Mouse (Mus musculus) hindbrain, embryonic 10.5 days (tissue): ENCODE results near the gene Zc3h7a. TPM values are rescaled to one million over a fixed set of nuclear protein-coding genes. Genes with fewer than 3 reads are reported as not detected.

ENCODE experiments used
- DNase-seq: peaks from one replicate; pipeline ENCODE4 v3.0.0-alpha.2; 2017; ENCODE audit warnings: low spot score
- H3K27ac ChIP-seq: fragments of 300-500 bp; sonication (generic); 2 replicates; pipeline ENCODE4 v1.5.1; 2016; ENCODE audit warnings: mild to moderate bottlenecking, moderate library complexity
- H3K27me3 ChIP-seq: fragments of 300-500 bp; sonication (generic); 2 replicates; pipeline ENCODE4 v1.6.1; 2016; ENCODE audit warnings: mild to moderate bottlenecking; ENCODE audit not compliant: poor library complexity, insufficient read depth, severe bottlenecking
- H3K36me3 ChIP-seq: fragments of 300-500 bp; sonication (generic); 2 replicates; pipeline ENCODE4 v1.6.1; 2016; ENCODE audit warnings: mild to moderate bottlenecking, moderate library complexity
- H3K4me1 ChIP-seq: fragments of 300-500 bp; sonication (generic); replicated peaks from 2 replicates; pipeline ENCODE4 v1.6.1; 2016; ENCODE audit warnings: mild to moderate bottlenecking
- H3K4me3 ChIP-seq: fragments of 300-500 bp; sonication (generic); 2 replicates; pipeline ENCODE4 v1.5.1; 2016; ENCODE audit warnings: mild to moderate bottlenecking, moderate library complexity
- H3K9me3 ChIP-seq: fragments of 300-500 bp; sonication (generic); 2 replicates; pipeline ENCODE4 v1.6.1; 2016; ENCODE audit warnings: mild to moderate bottlenecking, moderate library complexity
- WGBS: fragments of 180-500 bp; shearing (Covaris S2); methylation state at CpG from one replicate; pipeline ENCODE4 v1.1.7; 2016; 5-methylcytosine and 5-hydroxymethylcytosine counted together
- polyA plus RNA-seq: library from polyadenylated mRNA; unstranded; fragments of >200 nt; fragmentation: Nextera tagmentation; extraction: Ambion mirVana; gene quantifications from 2 replicates; pipeline ENCODE4 v1.2.1, GENCODE M21; 2016

The Zc3h7a gene
- polyA plus RNA-seq: 85.7 and 89.3 TPM in 2 replicates

GRCm38 (mm10) chr16:11176208-11176883 lies at the start of gene Zc3h7a:
Gene Zc3h7a, minus strand, starts transcription at chr16:11176393.
- no peaks in the 10 kb centered on the region for H3K36me3 ChIP-seq
- H3K27ac ChIP-seq: peak within 1 kb of the TSS; percentile 94
- peak; percentile 91 for DNase-seq
- H3K9me3 ChIP-seq: no peaks in the 10 kb centered on the region
- H3K4me1 ChIP-seq: peaks cover 25% of the 10 kb centered on the region
- under 1% methylated on average over 57 of the region's 57 CpGs for WGBS
- peaks cover 9% of the 10 kb centered on the region; the same call in 1 of the 2 replicates for H3K27me3 ChIP-seq
- peak within 1 kb of the TSS; percentile 88 for H3K4me3 ChIP-seq

GRCm38 (mm10) chr16:11217801-11218200 lies 41.6 kb upstream of the Zc3h7a start:
- H3K4me1 ChIP-seq: no peaks in the 10 kb centered on the region
- no peaks in the 10 kb centered on the region for H3K27me3 ChIP-seq
- H3K36me3 ChIP-seq: peaks cover 98% of the 10 kb centered on the region
- H3K4me3 ChIP-seq: no peak overlapping the region
- no peaks in the 10 kb centered on the region for H3K9me3 ChIP-seq
- WGBS: 90% methylated on average over 3 of the region's 3 CpGs
- DNase-seq: no peak
- no peak overlapping the region for H3K27ac ChIP-seq

DNA sequence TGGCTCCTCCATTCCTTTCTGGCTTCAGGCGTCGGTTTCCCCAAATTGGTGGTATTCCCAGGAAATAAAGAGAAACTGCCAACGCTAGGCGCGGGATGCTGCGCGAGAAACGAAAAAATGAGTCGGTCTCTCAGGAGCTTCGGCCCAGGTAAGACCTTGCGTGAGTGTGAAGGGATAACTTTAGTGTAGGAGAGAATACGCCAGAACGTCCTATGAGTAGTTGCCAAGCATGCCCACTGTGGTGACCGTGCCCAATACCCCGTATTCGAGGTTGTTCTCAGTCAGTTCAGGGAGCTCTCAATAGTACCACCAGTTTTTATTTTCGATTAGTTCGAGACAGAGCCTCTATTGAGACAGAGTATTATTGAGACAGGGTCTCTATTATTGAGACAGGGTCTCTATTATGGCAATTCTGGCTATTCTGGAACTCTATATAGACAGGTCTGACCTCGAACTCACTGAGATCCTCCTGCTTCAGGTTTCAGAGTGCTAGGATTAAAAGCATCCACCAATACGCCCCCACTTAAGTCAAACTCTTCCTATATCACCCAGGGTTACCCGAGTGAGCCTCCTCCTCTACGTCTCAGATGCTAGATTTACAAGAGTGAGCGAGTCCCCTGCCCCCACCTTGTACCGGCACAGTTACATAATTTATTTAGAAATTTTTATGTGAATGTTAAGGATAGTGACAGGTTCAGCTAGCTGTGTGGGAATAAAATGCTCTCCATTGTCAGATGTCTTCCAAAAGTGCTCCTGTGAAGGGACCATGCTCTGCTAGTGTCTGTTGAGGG lies 27.6 kb upstream of the Zc3h7a start:
- Histone ChIP-seq H3K36me3 (peaks cover 63% of the 10 kb centered on the region), H3K4me3 (peak overlapping the region; percentile 76), H3K9me3 (no peaks in the 10 kb centered on the region), H3K27me3 (no peaks in the 10 kb centered on the region), H3K4me1 (peaks cover 27% of the 10 kb centered on the region), H3K27ac (peak overlapping the region; percentile 95)
- no peak for DNase-seq
- 12% methylated on average over 24 of the region's 24 CpGs for WGBS

DNA sequence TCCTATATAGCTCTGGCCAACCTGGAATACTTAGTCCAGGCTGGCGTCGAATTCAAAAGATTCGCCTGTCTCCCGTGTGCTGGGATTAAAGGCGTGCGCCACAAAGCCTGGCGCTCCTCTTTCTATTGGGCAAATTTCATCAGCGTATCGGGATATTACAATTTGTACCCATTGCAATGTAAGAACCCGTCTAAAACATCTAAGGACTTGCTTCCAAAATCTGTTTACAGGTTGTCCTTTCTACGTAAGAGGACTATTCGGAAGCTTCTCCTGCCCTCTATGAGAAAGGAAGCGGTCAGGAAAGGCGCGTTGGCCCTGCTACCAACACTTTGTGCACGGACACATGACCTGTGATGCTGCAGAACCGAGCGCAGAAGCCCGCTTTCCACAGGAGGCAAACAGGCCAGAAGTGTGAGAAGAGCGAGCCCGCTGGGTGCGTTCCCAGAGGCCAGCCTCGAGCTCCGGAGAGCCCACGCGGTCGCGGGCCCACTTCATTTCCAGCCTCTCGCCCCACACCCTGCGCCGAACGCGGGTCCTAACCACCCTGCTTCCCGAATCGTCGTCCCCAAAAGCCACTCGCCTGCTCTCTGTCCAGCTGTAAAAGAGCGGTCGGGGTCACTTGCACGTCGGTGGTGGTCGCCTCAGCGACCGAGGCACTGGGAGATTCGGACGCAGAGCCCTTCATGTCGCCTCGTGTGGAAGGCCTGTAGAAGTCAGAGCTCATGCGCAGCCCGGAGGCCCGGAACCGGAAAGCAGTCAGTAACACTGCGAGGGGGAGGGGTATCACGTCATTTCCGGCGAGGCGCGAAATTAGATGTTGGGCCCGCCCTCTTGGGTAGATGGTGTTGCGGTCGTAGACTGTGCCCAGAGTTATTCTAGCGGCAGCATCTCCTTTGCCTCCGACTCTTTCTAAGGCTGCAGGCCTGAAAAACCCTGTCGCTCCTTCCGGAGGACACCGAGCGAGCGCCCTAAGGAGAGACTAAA lies 26.7 kb upstream of the Zc3h7a start, which contains the start of gene Rsl1d1:
Gene Rsl1d1 (minus strand): TSS at position 761 of the 984 bp plus-strand sequence.
- Histone ChIP-seq H3K4me1 (peaks cover 27% of the 10 kb centered on the region), H3K9me3 (no peaks in the 10 kb centered on the region), H3K27me3 (no peaks in the 10 kb centered on the region), H3K4me3 (peak within 1 kb of the TSS; percentile 76), H3K36me3 (peaks cover 63% of the 10 kb centered on the region), H3K27ac (peak within 1 kb of the TSS; percentile 95)
- under 1% methylated on average over 68 of the region's 68 CpGs for WGBS
- DNase-seq: peak; percentile 96

DNA sequence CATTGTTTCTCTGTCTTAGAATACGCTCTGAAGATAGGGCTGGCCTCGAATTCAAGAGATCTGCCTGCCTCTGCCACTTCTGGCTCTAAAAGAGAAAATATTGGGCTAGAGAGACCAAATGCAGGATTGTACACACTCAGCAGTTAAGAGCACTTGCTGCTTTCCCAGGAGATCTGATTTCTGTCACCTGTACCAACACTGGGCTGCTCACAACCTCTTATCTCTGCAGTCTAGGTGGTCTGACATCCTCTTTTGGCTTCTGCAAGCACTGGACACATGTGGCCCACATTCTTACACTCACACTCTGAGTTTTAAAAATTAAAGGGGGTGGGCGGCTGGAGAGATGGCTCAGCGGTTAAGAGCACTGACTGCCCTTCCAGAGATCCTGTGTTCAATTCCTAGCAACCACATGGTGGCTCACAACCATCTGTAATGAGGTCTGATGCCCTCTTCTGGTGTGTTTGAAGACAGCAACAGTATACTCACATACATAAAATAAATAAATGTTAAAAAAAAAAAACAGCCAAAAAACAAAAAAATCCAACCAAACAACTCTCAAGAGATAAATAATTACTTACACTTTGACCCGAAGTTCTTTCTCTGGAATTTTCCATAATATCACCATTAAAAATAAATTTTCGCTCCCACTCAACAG lies 25.7 kb upstream of the Zc3h7a start:
- peak overlapping the region; percentile 76 for H3K4me3 ChIP-seq
- H3K27me3 ChIP-seq: no peaks in the 10 kb centered on the region
- WGBS: 68% methylated on average over 6 of the region's 6 CpGs
- H3K4me1 ChIP-seq: peaks cover 27% of the 10 kb centered on the region
- peak overlapping the region; percentile 95; the same call in 1 of the 2 replicates for H3K27ac ChIP-seq
- no peak for DNase-seq
- no peaks in the 10 kb centered on the region for H3K9me3 ChIP-seq
- peaks cover 64% of the 10 kb centered on the region for H3K36me3 ChIP-seq

DNA sequence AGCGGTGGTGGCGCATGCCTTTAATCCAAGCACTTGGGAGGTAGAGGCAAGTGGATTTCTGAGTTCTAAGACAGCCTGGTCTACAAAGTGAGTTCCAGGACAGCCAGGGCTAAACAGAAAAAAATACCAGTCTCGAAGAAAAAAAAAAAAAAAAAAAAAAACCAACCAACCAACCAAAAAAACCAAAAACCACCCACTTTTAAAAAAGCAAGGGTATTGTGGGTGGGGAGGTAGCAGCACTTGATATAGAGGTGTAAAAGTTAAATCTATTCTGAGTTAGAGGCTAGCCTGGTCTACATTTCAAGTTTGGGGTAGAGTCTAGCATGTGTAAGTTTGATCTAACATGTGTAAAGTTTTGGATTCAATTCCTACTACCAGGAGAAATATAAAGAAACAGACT lies 24.1 kb upstream of the Zc3h7a start:
- H3K27me3 ChIP-seq: no peaks in the 10 kb centered on the region
- H3K36me3 ChIP-seq: peaks cover 70% of the 10 kb centered on the region
- peaks cover 27% of the 10 kb centered on the region for H3K4me1 ChIP-seq
- no peaks in the 10 kb centered on the region for H3K9me3 ChIP-seq
- DNase-seq: no peak
- 91% methylated on average over 3 of the region's 3 CpGs for WGBS
- H3K4me3 ChIP-seq: no peak overlapping the region
- no peak overlapping the region for H3K27ac ChIP-seq

DNA sequence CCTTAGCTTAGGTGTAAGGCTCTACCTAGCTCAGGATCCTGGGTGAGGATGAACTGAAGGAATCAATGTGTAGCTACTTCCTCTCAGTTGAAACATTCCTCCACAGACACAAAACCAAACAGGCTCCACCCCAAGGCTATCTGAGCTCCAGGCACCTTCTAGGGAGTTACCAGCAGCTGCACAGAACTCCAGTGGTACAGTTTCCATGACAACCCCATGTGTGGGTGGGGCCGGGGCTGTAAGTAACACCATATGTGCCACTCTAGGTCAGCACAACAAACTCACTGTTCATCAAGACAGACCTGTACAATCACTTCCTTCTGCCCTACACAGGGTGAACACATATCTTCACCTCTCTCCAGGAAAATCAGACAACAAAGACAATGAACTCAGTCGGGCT lies 22.3 kb upstream of the Zc3h7a start:
- no peak overlapping the region for H3K4me3 ChIP-seq
- H3K4me1 ChIP-seq: peaks cover 12% of the 10 kb centered on the region
- H3K9me3 ChIP-seq: no peaks in the 10 kb centered on the region
- H3K27me3 ChIP-seq: no peaks in the 10 kb centered on the region
- WGBS: 54% methylated on average over 2 of the region's 2 CpGs
- H3K36me3 ChIP-seq: peaks cover 84% of the 10 kb centered on the region
- peak; percentile 49 for DNase-seq
- H3K27ac ChIP-seq: no peak overlapping the region

DNA sequence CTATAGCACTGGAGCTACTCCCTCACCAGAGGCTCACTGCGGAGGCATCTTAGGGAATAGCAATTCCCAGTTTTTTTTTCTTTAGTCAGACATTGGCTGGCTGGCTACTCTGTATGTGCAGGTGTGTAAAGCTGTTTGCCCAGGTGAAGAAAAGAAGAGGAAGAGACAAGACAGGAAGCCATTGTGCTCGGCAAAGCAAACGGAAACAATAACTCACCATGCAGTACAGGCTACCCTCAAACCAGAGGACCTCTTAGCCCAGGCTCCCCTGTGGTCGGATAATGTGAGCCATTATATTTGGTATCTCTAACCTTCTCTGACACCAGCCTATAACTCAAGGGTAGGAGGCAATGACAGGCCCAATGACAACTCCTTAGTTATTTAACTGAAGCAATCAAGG lies 20.9 kb upstream of the Zc3h7a start:
- no peaks in the 10 kb centered on the region for H3K27me3 ChIP-seq
- H3K4me1 ChIP-seq: peaks cover 8% of the 10 kb centered on the region
- H3K36me3 ChIP-seq: peaks cover 99% of the 10 kb centered on the region
- H3K9me3 ChIP-seq: no peaks in the 10 kb centered on the region
- WGBS: 95% methylated on average over 4 of the region's 4 CpGs
- no peak overlapping the region for H3K4me3 ChIP-seq
- DNase-seq: no peak
- no peak overlapping the region for H3K27ac ChIP-seq

GRCm38 (mm10) chr16:11193231-11193630 lies 17.0 kb upstream of the Zc3h7a start:
- WGBS: 93% methylated on average over 2 of the region's 2 CpGs
- no peak for DNase-seq
- no peaks in the 10 kb centered on the region for H3K9me3 ChIP-seq
- H3K4me1 ChIP-seq: no peaks in the 10 kb centered on the region
- H3K27me3 ChIP-seq: no peaks in the 10 kb centered on the region
- H3K27ac ChIP-seq: no peak overlapping the region
- H3K4me3 ChIP-seq: no peak overlapping the region
- peaks cover 84% of the 10 kb centered on the region for H3K36me3 ChIP-seq

DNA sequence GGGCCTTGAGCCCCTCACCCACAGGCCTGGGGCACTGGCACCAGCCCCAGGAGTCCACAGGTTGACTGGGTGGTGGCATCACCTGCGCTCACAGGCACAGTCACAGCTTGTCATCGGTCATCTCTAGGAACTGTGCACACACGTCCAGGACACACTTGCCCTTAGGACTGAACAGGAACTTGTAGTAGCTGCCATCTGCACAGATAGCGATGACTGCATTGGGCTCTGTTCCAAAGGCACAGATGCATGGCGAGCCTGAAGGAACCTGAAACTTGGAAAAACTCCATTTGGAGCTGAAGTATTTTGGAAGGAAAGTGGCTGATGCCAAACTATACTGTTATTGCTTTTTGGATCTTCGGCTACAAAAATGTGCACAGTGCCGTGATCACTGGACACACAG lies 14.0 kb upstream of the Zc3h7a start:
- H3K4me3 ChIP-seq: no peak overlapping the region
- H3K27me3 ChIP-seq: no peaks in the 10 kb centered on the region
- no peaks in the 10 kb centered on the region for H3K4me1 ChIP-seq
- 91% methylated on average over 7 of the region's 7 CpGs for WGBS
- peaks cover 53% of the 10 kb centered on the region for H3K36me3 ChIP-seq
- no peak for DNase-seq
- no peaks in the 10 kb centered on the region for H3K9me3 ChIP-seq
- H3K27ac ChIP-seq: no peak overlapping the region

DNA sequence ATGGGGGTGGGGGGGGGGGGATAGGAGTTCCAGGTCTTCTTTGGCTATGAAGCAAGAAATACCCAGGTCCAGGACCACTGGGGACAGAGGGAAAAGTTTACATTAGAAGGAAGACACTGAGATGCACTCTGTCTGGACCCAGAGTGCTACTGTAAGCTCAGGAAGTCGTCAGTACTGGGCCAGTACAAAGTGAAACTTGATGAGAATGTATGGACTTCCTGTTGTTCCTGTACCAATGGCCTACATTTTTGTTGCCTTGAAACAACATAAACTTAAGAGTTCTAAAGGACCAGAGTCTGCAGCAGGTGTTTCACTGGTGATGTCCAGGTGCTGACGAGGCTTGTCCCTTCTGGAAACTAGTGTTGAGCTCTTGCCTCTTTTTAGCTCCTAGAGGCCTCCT lies 1.2 kb upstream of the Zc3h7a start:
- WGBS: 79% methylated on average over 2 of the region's 2 CpGs

DNA sequence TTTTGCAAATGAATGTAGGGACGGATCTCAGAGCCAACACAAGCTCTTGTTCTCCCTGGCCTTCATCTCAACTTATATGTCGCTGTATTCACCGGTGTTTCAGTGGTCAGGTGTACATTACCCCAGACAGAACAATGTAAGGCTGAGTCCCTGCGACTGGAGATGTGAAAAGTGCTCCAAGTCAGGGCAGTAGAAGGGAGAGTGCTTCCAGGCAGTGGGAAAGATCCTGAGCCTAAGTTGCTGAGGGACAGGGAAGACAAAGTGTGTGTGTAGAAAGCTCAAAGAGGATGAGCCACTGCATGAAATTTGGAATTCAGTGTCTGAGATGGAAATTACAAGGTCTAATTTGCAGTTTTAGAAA lies 671 bp upstream of the Zc3h7a start:
- no peaks in the 10 kb centered on the region for H3K9me3 ChIP-seq
- WGBS: 6% methylated on average over 4 of the region's 4 CpGs
- H3K27ac ChIP-seq: peak overlapping the region; percentile 94
- peak overlapping the region; percentile 88 for H3K4me3 ChIP-seq
- H3K4me1 ChIP-seq: peaks cover 25% of the 10 kb centered on the region
- peaks cover 9% of the 10 kb centered on the region; the same call in 1 of the 2 replicates for H3K27me3 ChIP-seq
- H3K36me3 ChIP-seq: no peaks in the 10 kb centered on the region
- DNase-seq: no peak

More for the DNA sequence above, 1.2 kb upstream of the Zc3h7a start:
- H3K27ac ChIP-seq: no peak overlapping the region
- peaks cover 9% of the 10 kb centered on the region; the same call in 1 of the 2 replicates for H3K27me3 ChIP-seq
- H3K4me1 ChIP-seq: peaks cover 25% of the 10 kb centered on the region
- no peaks in the 10 kb centered on the region for H3K36me3 ChIP-seq
- no peak overlapping the region for H3K4me3 ChIP-seq
- H3K9me3 ChIP-seq: no peaks in the 10 kb centered on the region
- DNase-seq: no peak
